Mouse (Mus musculus) adrenal gland, postnatal 36 days (tissue): ENCODE data around the gene P2ry6. TPM values are rescaled to one million over a fixed set of nuclear protein-coding genes. Genes with fewer than 3 reads are reported as not detected.

Experiments
- DNase-seq, 2 experiments: peaks; one replicate each; pipeline ENCODE4 v3.0.0; 2021; ENCODE audit warnings: mixed read lengths in 1 of 2
- total RNA-seq, 2 experiments: library from RNA; stranded (reverse); gene quantifications; 2 replicates each; pipeline ENCODE4 v1.2.3; 2021

The P2ry6 gene
- total RNA-seq, 2 experiments from 2014 or later: 3.8 to 6.7 TPM

GRCm38 (mm10) chr7:100941169-100941568 lies 33.3 kb downstream of the P2ry6 start:
- DNase-seq: no peak

GRCm38 (mm10) chr7:100938106-100938505 lies 36.3 kb downstream of the P2ry6 start:
- DNase-seq: no peak

- DNase-seq: no peak
These were observed 37.0 kb downstream of the P2ry6 start for GRCm38 (mm10) chr7:100937481-100937880.

DNA sequence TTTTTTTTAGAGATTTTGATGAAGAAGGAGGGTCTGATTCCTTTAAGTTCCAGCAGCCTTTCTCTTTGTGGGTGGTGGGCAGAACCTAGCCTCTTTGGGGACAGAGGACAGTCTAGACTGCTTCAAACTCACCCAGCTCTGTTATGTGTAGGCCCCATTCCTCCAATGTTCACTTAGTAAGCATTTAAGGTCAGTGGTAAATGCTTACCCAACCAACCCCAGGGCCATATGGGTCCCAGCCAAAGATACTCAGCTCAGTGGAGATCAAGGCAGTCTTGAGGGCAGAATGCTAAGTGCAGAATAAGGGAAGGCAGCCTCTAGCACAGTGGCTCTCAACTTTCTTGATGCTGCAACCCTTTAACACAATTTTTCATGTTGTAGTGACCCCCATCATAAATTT lies 40.9 kb downstream of the P2ry6 start:
- DNase-seq: no peak

- DNase-seq: peak; percentile 90 to 91
These were observed 41.9 kb downstream of the P2ry6 start for GRCm38 (mm10) chr7:100932481-100933007.

GRCm38 (mm10) chr7:100931926-100932480 lies 42.4 kb downstream of the P2ry6 start, which contains the start of gene Arhgef17:
Arhgef17 (minus strand) TSS chr7:100932107.
- peak; percentile 54 to 76 for DNase-seq

GRCm38 (mm10) chr7:100931316-100931925 lies 43.0 kb downstream of the P2ry6 start:
- DNase-seq: peak; percentile 51 to 69

DNA sequence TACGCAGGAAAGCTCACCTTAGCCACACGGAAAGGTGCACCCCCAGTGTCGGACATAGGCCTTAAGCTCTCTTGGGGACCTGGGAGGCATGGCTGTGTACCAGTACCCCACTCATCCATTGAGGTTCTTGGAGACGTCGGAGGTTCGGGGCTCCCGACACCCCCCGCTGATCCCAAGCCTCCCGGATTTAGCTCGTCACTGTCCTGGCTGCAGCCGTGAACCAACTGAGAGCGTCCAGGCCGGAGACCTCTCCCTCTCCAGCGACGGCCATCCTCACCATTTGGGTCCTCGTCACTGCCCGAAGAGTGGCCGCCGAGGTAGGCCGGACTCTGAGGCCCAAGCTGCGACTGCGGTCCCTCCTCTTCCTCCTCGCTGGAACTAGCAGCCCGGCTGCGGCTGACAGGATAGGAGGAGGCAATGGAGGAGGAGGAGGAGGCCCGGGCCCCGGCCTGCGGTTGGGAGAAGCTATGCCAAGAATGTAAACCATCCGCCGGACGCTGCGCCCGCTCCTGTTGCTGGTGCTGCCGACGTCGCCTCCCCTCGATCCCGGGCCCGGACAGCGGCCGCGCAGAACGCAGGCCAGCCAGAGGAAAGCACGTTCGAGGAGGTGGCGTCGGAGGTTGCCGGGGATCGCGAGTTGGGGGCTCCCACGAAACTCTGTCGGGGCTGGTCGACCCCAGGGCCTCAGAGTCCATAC lies 43.7 kb downstream of the P2ry6 start:
- peak; percentile 62 to 75 for DNase-seq

DNA sequence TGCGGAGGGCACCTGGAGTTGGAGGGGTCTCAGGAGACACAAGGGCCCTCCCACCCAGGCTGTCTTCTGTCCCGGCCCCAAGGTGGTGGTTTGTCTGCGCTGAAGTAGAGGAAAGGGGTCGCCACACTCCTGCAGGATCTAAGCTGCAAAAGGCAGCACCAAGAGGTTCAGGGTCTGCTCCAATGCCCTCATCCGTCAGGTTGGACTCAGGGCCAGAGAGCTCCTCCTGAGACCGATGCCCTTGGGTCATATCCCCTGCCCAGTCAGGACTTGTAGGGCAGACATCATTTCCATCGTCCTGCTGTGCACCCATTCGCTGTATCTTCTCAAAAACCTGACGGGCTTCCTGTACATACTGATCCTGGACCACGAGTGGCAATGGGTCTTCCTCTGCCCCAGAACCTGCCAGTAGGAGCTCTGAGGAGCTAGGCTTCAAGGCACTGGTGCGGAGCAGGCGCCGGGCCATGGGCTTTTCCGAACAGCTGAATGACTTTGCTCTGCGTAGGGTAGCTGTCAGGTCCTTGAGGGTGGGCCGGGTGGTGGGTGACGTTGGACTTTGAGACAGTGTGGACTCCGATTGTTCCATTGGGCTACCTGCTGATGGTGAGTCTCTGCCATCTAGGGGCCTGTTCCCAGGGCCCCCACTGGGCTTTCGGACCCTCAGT lies 44.7 kb downstream of the P2ry6 start:
- DNase-seq: no peak

DNA sequence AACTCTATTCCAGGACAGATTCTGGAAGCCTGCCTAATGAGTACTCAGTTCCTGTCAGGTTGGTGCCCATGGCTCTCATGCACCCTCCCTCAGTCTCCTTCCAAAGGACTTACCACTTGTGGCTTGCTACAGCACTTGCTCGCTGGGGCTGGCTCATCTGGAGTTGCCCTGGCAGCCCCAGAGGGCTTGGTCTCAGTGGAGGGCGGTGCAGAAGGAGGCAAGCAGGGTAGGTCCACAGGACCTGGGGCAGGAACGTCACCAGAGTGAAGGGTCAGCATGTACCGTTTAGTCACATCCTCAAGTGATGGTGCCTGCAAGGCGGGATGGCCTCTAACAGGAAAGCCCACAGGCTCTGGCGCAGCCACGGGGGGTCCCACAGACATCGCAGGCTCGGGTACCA lies 46.0 kb downstream of the P2ry6 start:
- peak in 1 of 2 experiments; percentile 70 for DNase-seq

DNA sequence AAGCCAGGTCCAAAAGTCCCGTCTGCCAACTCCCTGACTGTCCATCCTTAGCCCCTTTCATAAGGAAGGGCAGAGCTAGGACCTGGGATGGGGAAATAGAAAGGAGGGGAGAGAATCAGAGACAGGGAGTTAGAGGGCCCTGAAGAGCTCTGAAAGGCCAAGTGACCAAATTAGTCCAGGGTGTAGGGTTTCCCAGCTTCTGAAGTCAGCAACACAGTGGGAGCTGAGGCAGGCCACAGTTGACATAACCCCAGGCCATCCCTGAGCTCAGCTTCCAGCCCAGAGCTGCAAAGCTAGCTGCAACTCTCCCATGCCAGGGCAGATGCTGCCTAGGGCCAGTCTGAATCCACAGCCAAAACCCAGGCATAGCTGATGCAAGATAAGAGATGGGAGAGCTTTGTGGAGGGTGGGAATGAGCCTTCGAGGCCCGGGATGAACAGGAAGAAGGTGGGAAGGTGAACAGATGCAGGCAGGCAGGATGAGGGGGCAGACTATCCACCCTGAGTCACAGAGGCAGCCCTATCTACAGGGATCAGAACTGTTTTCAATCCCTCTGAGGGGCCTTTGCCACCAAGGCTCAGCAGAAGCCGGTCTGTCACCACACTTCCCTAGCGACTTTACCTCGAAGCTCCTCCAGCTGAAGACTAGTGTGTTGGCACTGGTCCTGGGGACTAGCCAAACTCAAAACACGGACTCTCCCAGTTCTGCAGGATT lies 47.0 kb downstream of the P2ry6 start:
- DNase-seq: no peak

GRCm38 (mm10) chr7:100926311-100926923 lies 48.0 kb downstream of the P2ry6 start:
- no peak for DNase-seq

DNA sequence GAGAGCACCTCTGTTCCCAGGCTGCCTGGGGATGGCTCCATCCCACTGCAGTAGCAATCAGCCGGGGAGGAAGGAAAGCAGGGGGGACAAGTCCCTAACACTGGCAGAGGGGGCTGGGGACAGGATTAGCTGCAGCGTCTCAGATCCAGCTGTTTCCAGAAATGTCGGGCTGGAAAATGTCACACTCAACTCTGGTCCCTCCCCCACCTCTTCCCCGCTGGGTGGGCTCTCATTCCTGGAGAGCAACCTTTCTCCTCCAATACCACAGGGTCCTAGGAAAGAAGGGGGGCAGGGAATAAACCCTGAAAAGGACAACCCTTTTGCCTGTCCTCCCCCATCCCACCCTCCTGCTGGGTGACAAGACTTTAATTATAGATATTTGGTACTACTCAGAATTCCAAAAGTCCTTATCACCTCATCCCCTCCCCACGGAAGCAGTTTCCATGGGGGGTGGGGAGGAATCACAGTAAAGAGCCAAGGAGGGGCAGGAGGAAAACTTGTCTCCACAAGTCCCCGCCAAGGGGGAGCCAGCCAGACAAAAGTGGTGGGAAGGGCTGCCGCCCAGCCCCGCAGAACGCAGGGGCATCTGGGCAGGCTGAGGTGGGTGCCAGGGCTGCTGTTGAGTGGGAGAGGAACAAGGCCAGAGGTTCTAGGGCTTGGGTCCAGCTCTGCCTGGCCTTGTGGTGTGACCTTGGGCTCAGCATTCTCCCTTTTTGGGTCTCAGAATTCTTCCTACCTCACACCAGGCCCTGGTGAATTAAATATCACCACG lies 49.6 kb downstream of the P2ry6 start:
- DNase-seq: peak; percentile 68 to 74

- no peak for DNase-seq
These were observed 50.2 kb downstream of the P2ry6 start for GRCm38 (mm10) chr7:100924200-100924599.

- peak; percentile 54 to 65 for DNase-seq
These were observed 51.5 kb downstream of the P2ry6 start for GRCm38 (mm10) chr7:100922907-100923306.

DNA sequence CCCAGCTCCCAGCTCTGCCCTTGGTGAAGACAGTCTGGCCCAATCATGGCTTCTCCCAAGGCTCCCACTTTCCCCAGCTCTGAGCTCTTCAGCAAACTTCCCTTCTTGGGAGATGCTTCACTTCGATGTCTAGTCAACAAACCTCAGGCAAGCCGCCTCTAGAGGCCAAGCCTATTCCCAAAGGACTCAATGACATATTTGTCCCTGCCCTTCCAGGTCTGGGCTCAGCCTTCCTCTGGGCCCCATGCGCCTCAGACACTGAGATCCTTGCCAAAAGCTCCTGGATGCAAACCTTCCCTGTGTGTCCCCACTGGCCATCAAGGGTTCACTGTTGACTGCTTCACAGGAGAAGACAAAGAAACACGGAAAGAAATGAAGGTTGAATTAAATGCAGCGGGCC lies 53.2 kb downstream of the P2ry6 start:
- no peak for DNase-seq

GRCm38 (mm10) chr7:100919809-100920107 lies 54.7 kb downstream of the P2ry6 start:
- DNase-seq: peak in 1 of 2 experiments; percentile 54

- peak in 1 of 2 experiments; percentile 12 for DNase-seq
These were observed 55.2 kb downstream of the P2ry6 start for GRCm38 (mm10) chr7:100919006-100919808.

DNA sequence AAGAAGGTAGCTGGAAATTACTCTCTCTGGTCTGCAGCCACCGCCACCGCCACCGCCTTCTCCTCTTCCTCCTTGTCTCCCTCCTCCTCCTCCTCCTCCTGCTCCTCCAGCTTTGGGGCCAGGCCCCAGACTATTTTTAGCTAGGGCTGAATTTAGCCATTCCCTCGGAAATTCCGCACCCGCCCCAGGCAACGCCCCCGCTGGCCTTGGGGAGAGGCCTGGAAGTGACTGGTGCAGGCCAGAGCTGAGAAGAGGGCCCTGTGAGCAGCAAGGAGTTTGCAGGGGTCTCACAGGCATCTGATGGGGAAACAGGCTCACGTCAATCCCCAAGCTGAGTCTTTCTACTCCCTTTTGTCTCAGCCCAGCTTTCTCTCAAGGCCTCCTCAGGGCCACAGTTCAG lies 56.3 kb downstream of the P2ry6 start:
- DNase-seq: peak; percentile 83 to 87

DNA sequence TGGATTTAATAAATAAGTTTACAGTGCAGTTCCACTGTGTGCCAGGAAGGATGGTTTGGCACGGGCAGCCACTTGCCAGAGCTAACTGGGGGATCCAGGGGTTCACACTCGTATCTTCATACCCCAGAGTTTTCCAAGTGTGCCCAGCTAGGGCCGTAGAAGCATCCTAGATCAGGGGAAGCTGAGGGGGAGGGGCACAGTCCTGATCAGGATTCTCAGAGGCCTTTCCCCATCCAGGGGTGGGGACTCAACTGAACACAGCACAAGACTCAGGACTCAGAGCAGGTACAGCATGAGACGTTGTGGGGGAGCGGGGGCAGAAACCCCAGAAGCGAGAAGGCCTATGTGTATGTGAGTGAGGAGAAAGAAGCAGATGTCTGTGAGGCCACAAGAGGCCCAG lies 56.7 kb downstream of the P2ry6 start:
- DNase-seq: peak in 1 of 2 experiments; percentile 15
